Mouse (Mus musculus) kidney, adult 2 months (tissue): Measurements from ENCODE around the gene Oprm1. TPM values are rescaled to one million over a fixed set of nuclear protein-coding genes. Genes with fewer than 3 reads are reported as not detected.

Experiments
- DNase-seq: peaks from one replicate; pipeline ENCODE4 v3.0.0; 2021
- H3K27ac ChIP-seq: fragments of 200-500 bp; 2 replicates; pipeline ENCODE4 v1.5.1; 2012; ENCODE audit warnings: low read depth, low read length, control low read depth, inconsistent platforms; ENCODE audit not compliant: insufficient read depth
- H3K27me3 ChIP-seq: fragments of 200-500 bp; replicated peaks from 2 replicates; pipeline ENCODE4 v1.6.1; 2012; ENCODE audit warnings: mild to moderate bottlenecking, moderate library complexity, low read length, inconsistent platforms; ENCODE audit not compliant: control insufficient read depth, insufficient read depth
- H3K36me3 ChIP-seq: fragments of 200-500 bp; 2 replicates; pipeline ENCODE4 v1.6.1; 2012; ENCODE audit warnings: mild to moderate bottlenecking, moderate library complexity, low read length, inconsistent platforms; ENCODE audit not compliant: control insufficient read depth, insufficient read depth
- H3K4me1 ChIP-seq: fragments of 200-500 bp; 2 replicates; pipeline ENCODE4 v1.6.1; 2011; ENCODE audit warnings: low read length; ENCODE audit not compliant: control insufficient read depth, insufficient read depth
- H3K4me3 ChIP-seq: fragments of 200-500 bp; 2 replicates; pipeline ENCODE4 v1.5.1; 2011; ENCODE audit warnings: mild to moderate bottlenecking, low read depth, low read length, control low read depth; ENCODE audit not compliant: insufficient read depth
- CTCF ChIP-seq: fragments of 200-500 bp; conservative IDR thresholded peaks from 2 replicates; pipeline ENCODE4 v1.5.1; 2011; ENCODE audit warnings: low read depth, mild to moderate bottlenecking, control low read depth, low read length, moderate library complexity, mixed read lengths; ENCODE audit not compliant: insufficient read depth, insufficient read length
- POLR2A ChIP-seq: fragments of 200-500 bp; IDR thresholded peaks from one replicate; pipeline ENCODE4 v1.6.1; 2011; ENCODE audit warnings: low read depth, low read length, control low read depth
- WGBS: fragments of 180-500 bp; shearing (Covaris S2); methylation state at CpG from one replicate; pipeline ENCODE4 v1.1.7; 2018; 5-methylcytosine and 5-hydroxymethylcytosine counted together
- polyA plus RNA-seq: library from polyadenylated mRNA; depleted of rRNA; stranded (reverse); fragments of >200 nt; gene quantifications from 2 replicates; pipeline ENCODE4 v1.2.3, GENCODE M21; 2012

The Oprm1 gene
- polyA plus RNA-seq, 1 experiment, result not detected

- Histone ChIP-seq H3K36me3 (no peaks in the 10 kb centered on the region), H3K4me1 (peaks cover 2% of the 10 kb centered on the region; the same call in 1 of the 2 replicates), H3K27ac (peak overlapping the region; percentile 79), H3K27me3 (no peaks in the 10 kb centered on the region), H3K4me3 (no peak overlapping the region)
- 9% methylated on average over 1 of the region's 1 CpGs for WGBS
- TF ChIP-seq CTCF (no peak; the same call in 1 of the 2 replicates), POLR2A (no peak)
- DNase-seq, result peak; percentile 66
Measured at GRCm38 (mm10) chr10:7015199-7015598, 256.9 kb downstream of the Oprm1 start.

GRCm38 (mm10) chr10:7019781-7020386 is 261.6 kb downstream of the Oprm1 start:
- DNase-seq, result peak; percentile 81

GRCm38 (mm10) chr10:7020551-7020950 is 262.2 kb downstream of the Oprm1 start:
- Histone ChIP-seq H3K36me3 (no peaks in the 10 kb centered on the region), H3K27ac (no peak overlapping the region), H3K27me3 (no peaks in the 10 kb centered on the region), H3K4me3 (no peak overlapping the region), H3K4me1 (no peaks in the 10 kb centered on the region; the same call in 1 of the 2 replicates)
- no peak for TF ChIP-seq POLR2A
- no peak for TF ChIP-seq CTCF
- DNase-seq, result no peak
- WGBS, result 72% methylated on average over 9 of the region's 9 CpGs

More at GRCm38 (mm10) chr10:7019781-7020386, 261.6 kb downstream of the Oprm1 start:
- Histone ChIP-seq H3K27me3 (no peaks in the 10 kb centered on the region), H3K36me3 (no peaks in the 10 kb centered on the region), H3K4me1 (peaks cover 2% of the 10 kb centered on the region; the same call in 1 of the 2 replicates), H3K4me3 (no peak overlapping the region), H3K27ac (no peak overlapping the region; the same call in 1 of the 2 replicates)
- 21% methylated on average over 7 of the region's 7 CpGs for WGBS
- TF ChIP-seq POLR2A (no peak), CTCF (no peak)

- no peak overlapping the region for H3K4me3 ChIP-seq
- no peaks in the 10 kb centered on the region; the same call in 1 of the 2 replicates for H3K4me1 ChIP-seq
- TF ChIP-seq CTCF (no peak), POLR2A (no peak)
- H3K36me3 ChIP-seq, result no peaks in the 10 kb centered on the region
- H3K27me3 ChIP-seq, result no peaks in the 10 kb centered on the region
- WGBS, result 71% methylated on average over 1 of the region's 1 CpGs
- no peak for DNase-seq
- no peak overlapping the region for H3K27ac ChIP-seq
Measured at GRCm38 (mm10) chr10:7025028-7025427, 266.7 kb downstream of the Oprm1 start.

GRCm38 (mm10) chr10:7033459-7033858 is 275.2 kb downstream of the Oprm1 start:
- no peak for DNase-seq
- WGBS, result 97% methylated on average over 2 of the region's 2 CpGs
- Histone ChIP-seq H3K4me3 (no peak overlapping the region), H3K27me3 (no peaks in the 10 kb centered on the region), H3K27ac (no peak overlapping the region), H3K4me1 (no peaks in the 10 kb centered on the region; the same call in 1 of the 2 replicates), H3K36me3 (no peaks in the 10 kb centered on the region)
- TF ChIP-seq POLR2A (no peak), CTCF (no peak)

GRCm38 (mm10) chr10:7035547-7035946 is 277.2 kb downstream of the Oprm1 start:
- TF ChIP-seq POLR2A (no peak), CTCF (no peak)
- Histone ChIP-seq H3K4me3 (no peak overlapping the region), H3K27me3 (no peaks in the 10 kb centered on the region), H3K27ac (no peak overlapping the region), H3K36me3 (no peaks in the 10 kb centered on the region), H3K4me1 (no peaks in the 10 kb centered on the region; the same call in 1 of the 2 replicates)
- 63% methylated on average over 12 of the region's 12 CpGs for WGBS
- peak; percentile 11 for DNase-seq

- Histone ChIP-seq H3K4me3 (no peak overlapping the region), H3K27ac (no peak overlapping the region), H3K36me3 (no peaks in the 10 kb centered on the region), H3K4me1 (no peaks in the 10 kb centered on the region; the same call in 1 of the 2 replicates), H3K27me3 (no peaks in the 10 kb centered on the region)
- WGBS, result 88% methylated on average over 5 of the region's 5 CpGs
- DNase-seq, result no peak
- TF ChIP-seq POLR2A, result no peak
- TF ChIP-seq CTCF, result no peak
Measured at GRCm38 (mm10) chr10:7037194-7037593, 278.9 kb downstream of the Oprm1 start.
